Mouse (Mus musculus): ENCODE measurements at regions not wholly inside any gene's neighbourhood (a gene's known extent, or its start where the extent isn't known, plus 50 kb on each side); places are given as distances from the start of the nearest gene placed in this dataset.

- H3K4me3 ChIP-seq = no peak overlapping the region
- H3K9ac ChIP-seq = no peak overlapping the region
- H3K27me3 ChIP-seq = no peaks in the 10 kb centered on the region
- no peak overlapping the region for H3K27ac ChIP-seq (replicated peaks)
- no peaks in the 10 kb centered on the region for H3K9me3 ChIP-seq
- ATAC-seq (ENCODE audit: low read depth) = no peak
- no peak overlapping the region for H3K4me2 ChIP-seq
- H3K36me3 ChIP-seq = no peaks in the 10 kb centered on the region
- no peaks in the 10 kb centered on the region for H3K4me1 ChIP-seq (replicated peaks)
- 76% methylated on average over 5 of the region's 5 CpGs for whole genome bisulfite sequencing
Measured at GRCm38 (mm10) chr8:8772424-8772823, 82.1 kb upstream of the Arglu1 start.

- Histone ChIP-seq H3K27ac (replicated peaks) (no peak overlapping the region), H3K27me3 (no peaks in the 10 kb centered on the region), H3K4me2 (no peak overlapping the region), H3K4me1 (replicated peaks) (no peaks in the 10 kb centered on the region), H3K9me3 (no peaks in the 10 kb centered on the region), H3K4me3 (no peak overlapping the region), H3K9ac (no peak overlapping the region), H3K36me3 (no peaks in the 10 kb centered on the region)
- 76% methylated on average over 8 of the region's 8 CpGs for WGBS
- ATAC-seq (ENCODE audit: low read depth) = no peak
Measured at GRCm38 (mm10) chr8:8770397-8770796, 80.1 kb upstream of the Arglu1 start.

- H3K27me3 ChIP-seq = no peaks in the 10 kb centered on the region
- H3K36me3 ChIP-seq = no peaks in the 10 kb centered on the region
- H3K9ac ChIP-seq = no peak overlapping the region
- no peak overlapping the region for H3K4me3 ChIP-seq
- ATAC-seq (ENCODE audit: low read depth) = peak; percentile 53
- H3K27ac ChIP-seq (replicated peaks) = peak overlapping the region; percentile 62; the same call in 1 of the 2 replicates
- WGBS = 57% methylated on average over 12 of the region's 12 CpGs
- no peak overlapping the region for H3K4me2 ChIP-seq
- peaks cover 10% of the 10 kb centered on the region for H3K4me1 ChIP-seq (replicated peaks)
- no peaks in the 10 kb centered on the region for H3K9me3 ChIP-seq
Measured at GRCm38 (mm10) chr8:8762354-8762753, 72.0 kb upstream of the Arglu1 start.

GRCm38 (mm10) chr8:8758283-8758682 lies 68.0 kb upstream of the Arglu1 start:
- Histone ChIP-seq H3K9ac (no peak overlapping the region), H3K4me1 (replicated peaks) (peaks cover 10% of the 10 kb centered on the region), H3K27ac (replicated peaks) (no peak overlapping the region), H3K36me3 (no peaks in the 10 kb centered on the region), H3K27me3 (no peaks in the 10 kb centered on the region), H3K4me3 (no peak overlapping the region), H3K4me2 (no peak overlapping the region), H3K9me3 (no peaks in the 10 kb centered on the region)
- 86% methylated on average over 8 of the region's 8 CpGs for WGBS
- ATAC-seq (ENCODE audit: low read depth) = no peak

- Histone ChIP-seq H3K36me3 (no peaks in the 10 kb centered on the region), H3K4me1 (replicated peaks) (no peaks in the 10 kb centered on the region), H3K27me3 (no peaks in the 10 kb centered on the region), H3K4me2 (no peak overlapping the region), H3K9ac (no peak overlapping the region), H3K27ac (replicated peaks) (no peak overlapping the region), H3K4me3 (no peak overlapping the region), H3K9me3 (no peaks in the 10 kb centered on the region)
- no peak for ATAC-seq (ENCODE audit: low read depth)
- WGBS = 91% methylated on average over 15 of the region's 15 CpGs
Measured at GRCm38 (mm10) chr8:8751208-8751607, 60.9 kb upstream of the Arglu1 start.

GRCm38 (mm10) chr8:8746691-8747090 lies 56.4 kb upstream of the Arglu1 start:
- no peak for ATAC-seq (ENCODE audit: low read depth)

GRCm38 (mm10) chr8:8745615-8746285 lies 55.4 kb upstream of the Arglu1 start:
- 87% methylated on average over 9 of the region's 9 CpGs for WGBS
- H3K4me2 ChIP-seq = no peak overlapping the region

More at GRCm38 (mm10) chr8:8746691-8747090, 56.4 kb upstream of the Arglu1 start:
- H3K4me2 ChIP-seq = no peak overlapping the region
- no peaks in the 10 kb centered on the region for H3K27me3 ChIP-seq
- 86% methylated on average over 1 of the region's 1 CpGs for WGBS
- no peak overlapping the region for H3K4me3 ChIP-seq
- no peak overlapping the region for H3K27ac ChIP-seq (replicated peaks)
- H3K9me3 ChIP-seq = no peaks in the 10 kb centered on the region
- H3K9ac ChIP-seq = no peak overlapping the region
- no peaks in the 10 kb centered on the region for H3K36me3 ChIP-seq
- no peaks in the 10 kb centered on the region for H3K4me1 ChIP-seq (replicated peaks)

More at GRCm38 (mm10) chr8:8745615-8746285, 55.4 kb upstream of the Arglu1 start:
- no peak for ATAC-seq (ENCODE audit: low read depth)
- Histone ChIP-seq H3K36me3 (no peaks in the 10 kb centered on the region), H3K4me3 (no peak overlapping the region), H3K4me1 (replicated peaks) (no peaks in the 10 kb centered on the region), H3K27ac (replicated peaks) (no peak overlapping the region), H3K9me3 (no peaks in the 10 kb centered on the region), H3K9ac (no peak overlapping the region), H3K27me3 (no peaks in the 10 kb centered on the region)
